Mouse (Mus musculus): ENCODE data around the gene Abr.

Gene Abr

GRCm38 (mm10) chr11:76493811-76494274, 128.3 kb downstream of the Abr start:
- no peak for DNase-seq (ENCODE audit: low read depth)

DNA sequence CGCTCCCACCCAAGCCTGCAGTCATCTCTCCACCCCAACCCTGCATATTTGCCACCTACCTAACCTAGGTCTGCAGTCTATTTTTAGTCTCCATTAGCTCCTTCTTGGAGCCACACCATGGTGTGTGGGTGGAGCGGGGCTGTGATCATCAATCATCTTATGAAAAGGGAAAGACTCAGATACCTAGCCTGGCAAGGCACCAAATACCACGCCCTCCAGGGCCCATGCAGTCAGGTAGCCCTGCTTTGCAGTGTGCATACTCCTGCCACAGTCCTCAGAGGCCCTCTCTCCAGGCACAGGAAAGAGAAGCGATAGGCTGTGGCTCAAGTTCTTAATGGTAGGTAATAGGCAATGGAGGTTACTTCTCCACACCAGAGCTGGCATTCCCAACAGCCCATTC, 128.9 kb downstream of the Abr start:
- DNase-seq (ENCODE audit: low read depth) = no peak

GRCm38 (mm10) chr11:76491817-76492216, 130.3 kb downstream of the Abr start:
- DNase-seq (ENCODE audit: low read depth) = no peak

- DNase-seq (ENCODE audit: low read depth) = no peak
Observed at GRCm38 (mm10) chr11:76489407-76489806, 132.7 kb downstream of the Abr start.

DNA sequence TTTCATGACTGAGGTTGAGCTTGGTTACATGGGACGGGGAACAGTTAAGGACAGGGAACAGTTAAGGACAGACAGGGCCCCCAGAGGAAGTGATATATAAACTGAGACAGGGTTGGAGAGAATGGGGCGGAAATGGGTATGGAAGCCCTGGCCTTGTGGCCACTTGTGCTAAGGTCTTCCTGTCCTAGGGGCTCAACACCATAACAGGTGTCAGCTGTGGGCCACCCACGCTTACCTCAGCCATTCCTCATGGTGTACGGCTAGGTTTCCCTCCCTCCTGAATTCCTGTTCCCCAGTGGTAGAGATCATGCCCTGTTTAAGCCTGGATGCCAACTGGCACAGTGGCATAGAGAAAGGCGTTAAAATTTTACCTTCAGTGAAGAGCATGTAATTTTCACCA, 135.1 kb downstream of the Abr start:
- DNase-seq (ENCODE audit: low read depth) = no peak

GRCm38 (mm10) chr11:76484033-76484432, 138.1 kb downstream of the Abr start:
- DNase-seq (ENCODE audit: low read depth) = no peak

GRCm38 (mm10) chr11:76483171-76483727, 138.9 kb downstream of the Abr start:
- no peak for DNase-seq (ENCODE audit: low read depth)

GRCm38 (mm10) chr11:76482697-76483096, 139.4 kb downstream of the Abr start:
- no peak for DNase-seq (ENCODE audit: low read depth)

DNA sequence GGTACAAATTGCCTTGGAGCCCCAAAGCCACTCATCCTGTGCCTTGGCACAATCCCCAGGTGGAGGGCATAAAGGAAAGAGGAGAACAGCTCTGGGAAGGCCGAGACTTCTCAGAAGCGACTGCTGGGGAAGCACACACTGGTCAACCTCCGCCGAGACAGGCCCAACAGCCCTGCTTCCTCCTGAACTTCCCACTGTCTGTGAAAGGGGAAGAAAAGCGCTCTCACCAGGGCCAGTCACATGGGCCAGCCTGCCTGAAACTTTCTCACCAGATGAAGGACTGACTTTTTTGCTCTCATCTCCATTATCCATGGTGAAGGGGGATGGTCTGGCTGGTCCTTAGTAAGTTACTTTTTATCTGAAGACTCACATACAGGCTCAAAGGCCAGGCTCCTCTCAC, 139.9 kb downstream of the Abr start:
- no peak for DNase-seq (ENCODE audit: low read depth)

GRCm38 (mm10) chr11:76479729-76480128, 142.4 kb downstream of the Abr start:
- DNase-seq (ENCODE audit: low read depth) = no peak

DNA sequence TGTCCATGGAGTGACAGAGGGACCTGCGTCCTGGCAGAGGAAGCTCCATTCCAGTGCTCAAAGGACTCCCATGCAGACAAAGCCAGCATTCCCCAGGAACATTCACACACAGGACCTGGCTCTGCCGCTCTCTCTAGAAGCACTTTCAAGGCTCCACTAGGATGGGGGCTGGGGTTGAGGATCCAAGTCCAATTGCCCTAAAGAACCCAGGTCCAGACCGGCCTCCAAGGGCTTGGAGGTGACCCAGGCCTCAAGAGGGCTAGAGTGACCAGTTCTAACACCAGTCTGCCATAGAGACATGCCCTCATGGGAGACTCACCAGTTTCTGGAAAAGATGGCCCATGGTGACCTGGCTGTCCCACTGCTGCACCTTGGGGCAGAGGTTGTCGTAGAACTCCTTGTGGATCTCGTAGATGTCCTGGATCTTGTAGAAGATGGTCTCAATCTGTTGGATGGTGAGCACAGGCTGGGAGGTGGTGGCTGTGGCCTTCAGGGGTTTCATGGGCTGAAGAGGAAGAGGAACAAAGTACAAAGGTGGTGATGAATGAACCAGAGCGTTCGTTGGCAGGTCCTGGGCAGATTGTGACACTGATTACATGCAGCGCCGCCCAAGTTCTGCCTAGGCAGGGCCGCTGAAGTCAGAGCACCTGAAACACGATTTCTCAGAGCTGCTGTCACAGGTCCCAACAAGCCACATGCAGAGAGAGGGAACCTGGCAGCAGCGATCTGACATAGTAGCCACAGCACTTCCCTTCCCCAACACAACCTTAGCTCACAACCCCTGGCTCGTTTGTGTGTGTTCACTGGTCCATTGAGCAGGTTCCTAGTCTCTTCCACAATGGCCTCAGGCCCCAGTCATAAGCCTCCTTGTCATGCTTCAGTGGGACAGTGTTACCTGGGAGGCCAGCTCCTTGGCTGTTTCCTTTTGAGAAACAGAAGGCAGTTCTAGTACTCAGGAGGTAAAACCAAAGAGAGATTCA, 143.1 kb downstream of the Abr start:
- no peak for DNase-seq (ENCODE audit: low read depth)

GRCm38 (mm10) chr11:76477095-76477525, 145.0 kb downstream of the Abr start:
- DNase-seq (ENCODE audit: low read depth) = no peak

DNA sequence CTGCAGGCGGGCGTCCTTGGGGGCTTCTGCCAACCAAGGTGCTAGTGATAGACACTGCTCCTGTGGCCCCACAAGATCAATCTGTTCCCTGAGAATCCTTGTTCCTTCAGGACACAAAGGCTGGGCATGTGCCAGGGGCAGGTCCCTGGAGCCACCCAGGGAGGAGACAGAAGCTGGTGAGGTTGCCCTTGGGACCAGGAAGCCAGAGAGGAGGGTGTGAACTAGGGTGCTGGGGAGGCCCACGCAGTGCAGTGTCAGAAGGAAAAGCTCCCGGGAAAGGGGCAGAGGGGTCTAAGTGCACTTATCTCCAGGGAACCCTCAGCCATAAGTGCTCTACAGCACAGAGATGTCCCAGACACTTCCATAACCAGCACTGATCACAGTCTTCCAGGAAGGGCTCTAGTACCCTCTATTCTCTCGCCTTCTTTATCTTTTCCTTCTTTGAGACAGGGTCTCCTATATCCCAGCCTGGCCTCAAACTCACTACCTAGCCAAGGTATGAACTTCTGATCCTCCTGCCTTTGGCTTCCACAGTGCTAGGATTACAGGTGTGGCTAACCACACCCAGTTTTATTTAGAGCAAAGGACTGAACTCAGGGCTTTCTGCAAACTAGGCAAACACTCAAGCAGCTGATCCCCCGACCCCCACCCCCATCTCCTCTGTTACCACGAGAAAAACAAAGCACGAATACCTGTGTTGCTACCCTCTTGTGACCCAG, 145.6 kb downstream of the Abr start:
- no peak for DNase-seq (ENCODE audit: low read depth)

DNA sequence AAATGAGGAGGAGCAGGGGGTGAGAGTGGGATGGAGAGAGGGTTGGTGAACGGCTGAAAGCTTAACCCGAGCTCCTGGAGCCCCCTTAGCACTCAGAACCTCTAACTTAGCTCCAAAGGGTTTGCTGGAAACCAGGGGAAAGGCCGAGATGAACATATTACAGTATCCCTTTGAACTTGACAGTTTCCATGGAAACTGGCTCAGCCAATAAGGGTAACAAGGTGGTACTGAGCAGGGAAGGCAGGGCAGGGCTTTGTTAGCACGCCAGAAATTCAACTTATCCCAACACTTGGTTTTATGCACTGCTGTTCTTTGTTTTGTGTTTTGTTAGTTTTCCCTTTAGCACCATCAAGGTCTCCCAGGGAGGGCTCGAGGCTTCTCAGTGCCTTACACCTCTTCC, 149.5 kb downstream of the Abr start:
- DNase-seq (ENCODE audit: low read depth) = no peak

GRCm38 (mm10) chr11:76469311-76469998, 152.7 kb downstream of the Abr start:
- no peak for DNase-seq (ENCODE audit: low read depth)

- no peak for DNase-seq (ENCODE audit: low read depth)
Observed at GRCm38 (mm10) chr11:76468347-76468746, 153.8 kb downstream of the Abr start.

GRCm38 (mm10) chr11:76467487-76468005, 154.6 kb downstream of the Abr start:
- DNase-seq (ENCODE audit: low read depth) = no peak

DNA sequence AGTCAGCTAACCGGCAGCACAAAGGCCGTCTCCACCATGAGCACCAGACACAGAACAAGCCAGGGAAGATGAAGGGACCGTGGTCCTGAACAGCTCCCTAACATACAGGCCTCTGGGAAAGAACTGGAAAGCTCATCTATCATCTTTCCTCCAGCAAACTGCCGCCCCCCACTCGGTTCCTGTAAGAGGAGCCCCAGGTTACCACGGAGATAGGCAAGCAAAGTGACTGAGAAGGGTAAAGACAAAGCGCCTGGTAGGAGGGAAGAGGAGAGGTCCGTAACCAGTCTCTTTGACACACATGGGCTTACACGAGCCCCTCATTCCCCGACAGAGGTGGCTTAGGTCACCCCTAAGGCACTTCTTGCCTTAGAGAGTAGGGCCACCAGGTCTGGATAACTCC, 155.0 kb downstream of the Abr start:
- DNase-seq (ENCODE audit: low read depth) = no peak

DNA sequence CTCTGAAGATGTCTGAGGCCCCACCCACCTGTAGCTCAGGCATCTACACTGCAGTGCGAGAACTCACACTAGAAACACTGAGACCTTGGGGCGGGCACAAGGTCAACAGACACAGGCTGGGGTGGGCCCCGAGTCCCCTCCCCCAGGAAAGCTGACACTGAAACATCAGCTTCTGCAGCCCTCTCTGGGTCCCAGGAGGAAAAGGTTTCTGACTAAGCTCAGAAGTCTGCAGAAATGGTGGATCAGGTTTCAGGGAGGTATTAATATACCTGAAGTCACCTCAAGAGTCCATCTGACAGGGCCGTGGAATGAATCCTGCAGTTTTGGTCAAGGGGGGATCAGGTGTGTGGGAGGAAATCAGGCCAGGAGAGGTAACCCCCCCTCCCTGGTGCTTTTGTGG, 156.2 kb downstream of the Abr start:
- no peak for DNase-seq (ENCODE audit: low read depth)

DNA sequence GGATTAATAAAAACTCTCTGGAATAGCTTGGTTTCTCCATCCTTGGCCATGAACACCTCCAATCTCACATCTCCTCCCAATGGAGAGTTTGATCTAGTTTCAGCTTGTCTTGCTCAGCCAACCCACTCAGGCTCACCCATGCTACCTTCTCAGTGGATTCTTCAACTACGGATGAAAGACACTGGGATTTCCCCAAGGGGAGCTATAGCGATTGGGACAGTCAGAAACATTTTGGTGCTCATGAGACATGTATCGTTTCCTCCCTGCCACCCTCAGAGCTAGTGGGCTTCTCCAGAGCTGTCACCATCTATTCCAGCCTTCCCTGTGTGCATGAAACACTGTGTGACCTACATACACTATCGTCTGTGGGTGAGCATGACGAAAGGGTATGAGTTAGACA, 160.4 kb downstream of the Abr start:
- no peak for DNase-seq (ENCODE audit: low read depth)

GRCm38 (mm10) chr11:76461201-76461600, 160.9 kb downstream of the Abr start:
- no peak for DNase-seq (ENCODE audit: low read depth)

DNA sequence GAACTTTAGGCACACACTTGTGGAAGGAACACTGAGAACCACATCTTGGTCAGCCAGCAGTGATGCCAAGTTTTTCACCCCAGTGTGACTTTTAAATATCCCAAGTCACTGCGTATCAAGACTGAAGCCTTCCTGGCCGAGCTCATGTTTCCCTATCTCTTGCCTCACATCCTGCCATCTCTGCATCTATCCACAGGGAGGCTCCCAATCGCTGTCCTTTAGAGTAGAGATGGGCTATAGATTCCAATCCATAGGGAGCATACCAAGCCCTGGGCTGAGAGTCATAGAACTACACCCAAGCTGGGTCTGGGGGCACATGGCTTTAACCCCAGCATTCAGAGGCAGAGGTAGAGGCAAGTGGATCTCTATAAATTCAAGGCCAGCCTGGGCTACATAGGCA, 162.6 kb downstream of the Abr start:
- DNase-seq (ENCODE audit: low read depth) = no peak

Measured in c-Kit-positive CD71-positive TER-119-negative erythroid progenitor cells, embryonic 14.5 days (primary cell).